Mouse (Mus musculus) left cerebral cortex, adult 8-10 months (tissue): Measurements from ENCODE around the gene Dyx1c1. TPM values are rescaled to one million over a fixed set of nuclear protein-coding genes. Genes with fewer than 3 reads are reported as not detected.

Source experiments
- microRNA-seq, 2 experiments: library from miRNA; unstranded; fragments of <30 nt; microRNA quantifications; one replicate each; pipeline ENCODE4 v1.2.0; 2022
- total RNA-seq, 4 experiments: library from RNA; stranded (reverse); gene quantifications; 2 replicates each; pipeline ENCODE4 v1.2.4; 2022

Gene Dyx1c1
- total RNA-seq, 4 experiments from 2014 or later: 1.7 to 2.5 (median 2.1) TPM

Small RNA genes lying within 50 kb of the gene (microRNA-seq; reads per million reads assigned to microRNA genes)
- gene Gm27353: 0 reads per million in 2 experiments

Other genes with a start within 250 kb of the Dyx1c1 start
- gene Prtg, start 151.9 kb upstream of the Dyx1c1 start, total RNA-seq: 1 to 10 TPM; 1.7 to 2.6 (median 1.9) TPM
- 10 to 100 TPM; 16.5 to 19.2 (median 17.9) TPM for gene Pygo1, start 33.1 kb upstream of the Dyx1c1 start, total RNA-seq
- gene Gm44503, start 67 bp downstream of the Dyx1c1 start, total RNA-seq: not detected
- 10 to 100 TPM; 10.9 to 14.0 (median 12.2) TPM for gene Ccpg1os, start 26.6 kb downstream of the Dyx1c1 start, total RNA-seq
- 100 to 1,000 TPM in 3 of 4 experiments, 10 to 100 TPM in 1; 91.0 to 108 (median 102) TPM for gene Ccpg1, start 26.6 kb downstream of the Dyx1c1 start, total RNA-seq
- gene Pigb, start 81.6 kb downstream of the Dyx1c1 start, total RNA-seq: 10 to 100 TPM; 15.1 to 16.5 (median 15.3) TPM
- 10 to 100 TPM in 1 of 4 experiments, 1 to 10 TPM in 3; 5.9 to 10.8 (median 8.5) TPM for gene Rab27a, start 86.1 kb downstream of the Dyx1c1 start, total RNA-seq
- 1 to 10 TPM; 1.1 to 2.3 (median 1.5) TPM for gene Khdc3, start 143.1 kb downstream of the Dyx1c1 start, total RNA-seq
- under 1 TPM in 2 of 4 experiments, not detected in 2; 0.46 to 1.00 TPM for gene Gm20509, start 143.7 kb downstream of the Dyx1c1 start, total RNA-seq
- 10 to 100 TPM; 51.3 to 62.2 (median 53.3) TPM for gene Rsl24d1, start 154.6 kb downstream of the Dyx1c1 start, total RNA-seq